Mouse (Mus musculus): ENCODE results near the gene Tatdn3. TPM values are rescaled to one million over a fixed set of nuclear protein-coding genes. Genes with fewer than 3 reads are reported as not detected.

Gene Tatdn3
- total RNA-seq, 2 experiments from 2014 or later: 29.9 to 30.7 TPM

- intact Hi-C loops (cut with DNase I): no loop called here
- no peak for DNase-seq (ENCODE audit: low spot score in 2 of 2)
Measured at GRCm38 (mm10) chr1:191085597-191085996, 22.9 kb upstream of the Tatdn3 start.

DNA sequence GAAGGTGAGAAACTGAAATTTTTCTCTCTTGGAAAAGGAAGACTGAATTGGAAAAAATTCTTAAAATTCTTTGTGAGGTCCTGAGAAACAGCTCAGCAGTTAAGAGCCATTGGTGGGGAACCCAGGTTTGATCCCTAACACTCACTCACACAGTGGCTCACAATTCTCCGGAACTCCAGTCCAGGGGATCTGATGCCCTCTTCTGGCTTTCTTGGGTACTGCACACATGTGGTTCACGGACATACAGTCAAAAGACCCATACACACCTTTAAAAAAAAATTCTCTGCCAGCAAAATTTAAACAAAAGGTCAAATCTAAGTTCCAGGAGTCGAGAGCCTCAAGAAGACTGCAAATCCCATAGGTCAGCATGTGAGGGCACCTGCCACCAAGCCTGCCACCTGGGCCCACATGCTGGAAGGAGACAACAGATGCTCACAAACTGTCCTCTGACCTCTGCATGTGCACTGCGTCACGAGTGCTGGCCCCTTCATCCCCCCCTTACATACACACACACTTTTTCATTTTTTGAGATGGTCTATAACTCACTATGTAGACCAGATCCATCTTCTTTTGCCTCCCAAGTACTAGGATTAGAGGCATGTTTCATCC, 22.3 kb upstream of the Tatdn3 start:
- DNase-seq (ENCODE audit: low spot score in 2 of 2): peak; percentile 63 to 72
- intact Hi-C loops (cut with DNase I): loop anchor here (5.0 kb wide), 1 partner anchor 143 kb away; no protein-coding TSS in a partner anchor

GRCm38 (mm10) chr1:191083230-191083629, 20.5 kb upstream of the Tatdn3 start:
- intact Hi-C loops (cut with DNase I): loop anchor here (5.0 kb wide), 1 partner anchor 141 kb away; no protein-coding TSS in a partner anchor
- DNase-seq (ENCODE audit: low spot score in 2 of 2): no peak

DNA sequence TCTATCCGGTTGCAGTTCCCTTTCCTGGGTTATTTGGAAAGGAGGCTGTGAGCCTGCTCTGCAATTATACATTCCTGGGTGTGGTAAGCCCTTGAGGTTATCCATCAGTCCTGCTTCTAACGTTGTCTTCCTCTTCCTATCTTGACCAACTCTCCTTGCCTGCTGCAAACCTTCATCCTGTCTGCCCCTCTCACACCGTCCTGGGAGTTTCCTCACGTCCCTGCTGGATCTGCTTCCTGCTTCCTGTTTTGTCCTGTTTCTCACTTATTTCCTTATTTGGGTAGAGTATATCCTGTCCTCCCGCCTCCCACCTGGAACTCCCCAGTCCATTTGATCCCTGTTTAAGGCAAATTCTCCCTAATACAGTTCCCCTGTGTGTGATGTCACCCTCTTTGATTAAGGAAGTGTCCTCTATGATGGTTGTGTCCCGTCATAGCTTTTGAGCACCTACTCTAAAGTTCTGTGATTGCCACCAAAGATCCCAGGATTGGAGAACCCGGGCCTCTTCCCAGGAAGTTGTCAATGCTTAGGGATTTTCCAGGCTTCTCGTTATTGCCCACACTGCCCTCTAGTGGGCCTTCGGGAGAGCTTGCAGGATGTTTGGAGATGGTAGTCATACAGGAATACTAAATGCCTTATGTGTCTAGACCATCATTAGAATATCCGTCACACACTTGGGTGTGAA, 12.6 kb upstream of the Tatdn3 start:
- intact Hi-C loops (cut with DNase I): loop anchor here (5.0 kb wide), 1 partner anchor 202 kb away; no protein-coding TSS in a partner anchor
- DNase-seq (ENCODE audit: low spot score in 2 of 2): peak; percentile 61 to 70

GRCm38 (mm10) chr1:191073486-191073885, 10.8 kb upstream of the Tatdn3 start:
- intact Hi-C loops (cut with DNase I): no loop called here
- no peak for DNase-seq (ENCODE audit: low spot score in 2 of 2)

DNA sequence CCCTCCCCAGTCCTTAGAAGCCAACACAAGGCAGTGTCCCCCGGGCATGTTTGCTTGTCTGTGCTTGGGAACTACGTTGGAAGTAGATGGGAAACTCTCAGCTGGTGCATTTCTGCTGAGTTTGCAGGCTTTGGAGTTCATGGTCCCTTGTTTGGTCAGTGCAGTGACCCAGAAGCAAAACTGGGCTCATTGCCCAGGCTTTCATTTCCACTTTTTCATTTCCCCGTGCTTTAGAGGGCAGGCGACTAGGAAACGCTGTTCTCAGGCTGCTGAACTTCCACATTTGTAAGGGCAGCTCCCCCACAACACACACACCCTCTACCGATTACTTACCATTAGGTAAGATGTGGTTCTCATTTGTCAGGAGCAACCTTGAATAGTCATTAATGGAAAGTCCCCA, 10.3 kb upstream of the Tatdn3 start:
- intact Hi-C loops (cut with DNase I): no loop called here
- DNase-seq (ENCODE audit: low spot score in 2 of 2): peak; percentile 59 to 62

DNA sequence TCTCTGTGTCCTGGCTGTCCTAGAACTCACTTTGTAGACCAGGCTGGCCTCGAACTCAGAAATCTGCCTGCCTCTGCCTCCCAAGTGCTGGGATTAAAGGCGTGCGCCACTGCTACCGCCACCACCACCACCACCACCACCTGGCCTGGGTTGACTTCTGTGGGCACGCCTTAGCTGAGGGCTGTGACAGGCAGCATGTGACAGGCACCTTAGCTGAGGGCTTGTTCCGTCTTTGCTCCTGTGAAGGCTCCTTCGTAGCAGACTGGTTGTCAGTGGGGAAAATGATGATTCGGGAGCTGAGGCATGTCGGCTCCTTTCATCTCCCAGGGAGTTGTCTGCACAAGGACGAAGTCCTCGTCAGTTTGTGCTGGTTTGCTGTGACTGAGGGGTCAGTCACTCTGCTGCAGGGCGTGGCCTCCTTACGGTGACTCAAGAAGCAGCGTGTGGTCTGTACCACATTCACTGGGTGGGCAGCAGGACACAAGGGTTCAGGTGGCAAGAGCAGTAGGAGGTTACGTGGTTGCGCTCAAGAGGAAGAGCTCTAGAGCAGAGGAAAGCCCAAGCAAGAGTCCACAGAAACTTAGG, 9.7 kb upstream of the Tatdn3 start:
- no peak for DNase-seq (ENCODE audit: low spot score in 2 of 2)
- intact Hi-C loops (cut with DNase I): no loop called here

DNA sequence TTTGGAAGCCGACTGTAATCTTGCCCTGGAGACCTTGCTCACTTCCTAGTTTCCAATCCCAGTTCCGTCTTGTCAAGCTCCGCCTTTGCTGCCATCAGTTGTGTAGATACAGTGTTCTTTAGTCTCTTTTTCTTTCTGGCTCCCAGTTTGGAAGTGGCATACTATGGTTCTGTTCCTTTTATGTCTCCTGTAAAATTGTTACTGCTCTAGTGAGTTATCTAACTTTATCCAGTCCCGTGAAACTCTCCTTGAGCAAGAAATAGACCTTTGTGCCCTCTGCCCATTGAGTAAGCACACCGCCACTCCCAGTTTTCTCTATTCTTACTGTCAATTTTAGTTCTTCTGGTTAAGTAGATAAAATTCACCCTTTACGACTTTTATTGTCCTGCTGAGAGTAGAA, 8.9 kb upstream of the Tatdn3 start:
- DNase-seq (ENCODE audit: low spot score in 2 of 2): no peak
- intact Hi-C loops (cut with DNase I): no loop called here

DNA sequence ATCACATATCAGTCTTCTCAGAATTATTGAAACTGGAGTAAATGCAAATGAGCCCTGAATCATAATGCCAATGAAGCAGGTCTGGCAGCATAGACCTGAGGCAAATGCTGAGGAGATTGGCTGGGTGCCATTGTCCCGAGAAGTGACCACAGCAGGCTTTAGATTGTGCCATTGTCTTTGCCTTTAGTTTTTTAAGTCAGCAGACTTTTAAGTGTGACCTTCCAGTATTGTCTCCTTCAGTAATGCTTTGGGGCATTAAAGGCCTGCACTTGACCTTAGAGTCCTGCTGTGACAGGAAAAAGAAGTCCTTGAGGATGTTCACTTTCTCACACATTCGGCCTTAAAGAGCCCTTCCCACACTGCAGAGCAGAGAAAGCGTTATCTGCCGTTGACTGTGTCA, 7.5 kb upstream of the Tatdn3 start:
- DNase-seq (ENCODE audit: low spot score in 2 of 2): no peak
- intact Hi-C loops (cut with DNase I): no loop called here

DNA sequence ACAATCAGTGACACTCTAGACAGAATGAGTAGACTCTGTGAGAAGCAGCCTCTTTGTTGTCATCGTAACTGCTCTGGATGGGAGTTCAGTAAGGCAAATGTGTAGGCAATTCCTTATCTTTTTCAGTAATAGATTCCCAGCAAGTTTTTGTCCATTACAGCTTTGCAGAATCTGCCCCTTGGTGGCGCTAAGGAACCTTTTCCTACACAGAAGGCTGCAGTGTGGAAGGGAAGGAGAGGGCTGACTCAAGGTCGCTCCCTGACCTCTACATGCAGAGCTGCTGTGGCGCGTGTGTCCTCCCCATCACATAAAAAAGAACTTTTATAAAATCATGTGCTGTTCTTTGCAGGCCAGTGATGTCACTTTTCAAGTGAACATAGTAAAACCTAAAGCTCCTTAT, 5.6 kb upstream of the Tatdn3 start:
- intact Hi-C loops (cut with DNase I): no loop called here
- DNase-seq (ENCODE audit: low spot score in 2 of 2): no peak

DNA sequence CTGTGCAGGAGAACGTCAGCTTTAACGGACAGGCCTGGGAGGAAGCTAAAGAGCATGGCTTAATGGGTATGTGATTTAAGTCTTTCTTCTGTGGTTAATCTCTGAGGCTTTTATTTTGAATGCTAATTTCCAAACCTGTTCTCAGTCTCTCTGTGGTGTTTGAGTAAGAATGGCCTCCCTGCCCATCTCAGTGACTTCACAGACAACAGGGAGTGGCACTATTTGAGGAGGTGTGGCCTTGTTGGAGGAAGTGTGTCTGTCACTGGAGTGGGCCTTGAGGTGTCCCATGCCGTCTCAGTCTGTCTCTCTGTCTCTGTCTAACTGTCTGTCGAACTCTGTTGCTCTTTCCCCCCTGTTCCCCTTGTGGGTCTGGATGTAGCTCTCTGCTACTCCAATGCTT, 2.5 kb upstream of the Tatdn3 start:
- no peak for DNase-seq (ENCODE audit: low spot score in 2 of 2)

DNA sequence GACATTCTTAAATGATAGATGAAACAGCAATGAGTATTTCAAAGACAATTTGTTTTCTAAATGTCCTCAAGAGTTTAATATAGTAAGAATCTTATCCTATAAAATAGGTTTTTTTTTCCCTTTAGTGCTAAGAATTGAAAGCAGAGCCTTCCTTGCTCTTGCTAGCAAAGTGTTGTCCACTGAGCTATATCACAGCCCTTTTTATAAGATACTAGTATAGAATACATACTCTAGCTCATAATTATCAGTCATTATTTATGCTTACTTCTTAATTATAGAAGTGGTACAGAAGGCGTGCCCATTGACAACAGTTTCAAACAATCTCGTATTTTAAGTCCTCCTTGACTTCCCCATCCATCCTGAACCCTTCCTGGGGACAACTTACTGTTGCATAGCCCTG, 1.8 kb upstream of the Tatdn3 start:
- DNase-seq (ENCODE audit: low spot score in 2 of 2): no peak
- intact Hi-C loops (cut with DNase I): loop anchor here (5.0 kb wide), 1 partner anchor 122 kb away; no protein-coding TSS in a partner anchor

More for the DNA sequence above, 2.5 kb upstream of the Tatdn3 start:
- intact Hi-C loops (cut with DNase I): no loop called here

DNA sequence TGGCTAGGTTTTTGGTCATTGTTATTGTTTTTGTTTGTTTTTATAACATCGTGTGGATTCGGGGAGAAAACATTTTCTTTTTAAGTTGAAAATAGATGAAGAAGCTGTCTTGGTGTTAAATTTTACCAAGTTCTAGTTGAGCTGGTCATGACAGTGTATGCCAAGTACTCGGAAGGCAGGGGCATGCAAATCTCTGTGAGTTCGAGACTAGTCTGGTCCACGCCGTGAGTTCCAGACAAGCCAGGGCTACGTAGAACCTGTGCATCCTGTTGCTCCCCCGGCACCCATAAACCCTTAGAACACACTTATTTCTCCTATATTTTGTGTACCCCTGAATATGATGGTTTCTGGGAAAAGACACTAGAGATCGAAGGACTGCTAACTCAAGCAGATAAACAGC, 968 bp upstream of the Tatdn3 start:
- intact Hi-C loops (cut with DNase I): loop anchor here (5.0 kb wide), 1 partner anchor 121 kb away; no protein-coding TSS in a partner anchor
- no peak for DNase-seq (ENCODE audit: low spot score in 2 of 2)

DNA sequence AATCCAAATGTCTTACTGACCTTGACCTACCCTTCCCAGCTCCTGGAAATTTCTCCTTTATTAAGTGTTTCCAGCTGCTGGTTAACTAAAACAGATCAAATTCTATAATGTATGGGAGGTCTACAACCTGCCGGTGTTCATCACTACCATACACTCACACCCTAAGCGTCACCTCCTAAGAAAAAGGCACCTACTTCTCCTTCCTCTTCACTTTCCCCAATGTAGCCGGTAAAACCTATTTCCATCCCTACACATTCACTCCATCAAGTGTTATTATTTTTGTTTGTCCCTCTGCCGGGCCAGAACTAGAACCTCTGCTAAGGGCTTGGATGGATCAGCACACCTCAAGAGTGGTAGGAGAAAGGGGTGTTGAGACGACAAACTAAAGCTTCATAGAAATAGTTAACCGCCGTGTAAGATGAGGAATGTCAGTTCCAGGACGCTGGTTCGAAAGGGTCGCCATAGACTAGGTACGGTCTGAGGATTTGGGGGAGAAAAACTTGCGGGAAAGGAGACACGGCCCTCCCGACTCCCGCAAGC, 421 bp downstream of the Tatdn3 start:
- intact Hi-C loops (cut with DNase I): loop anchor here (5.0 kb wide), 1 partner anchor 120 kb away; no protein-coding TSS in a partner anchor
- DNase-seq (ENCODE audit: low spot score in 2 of 2): no peak

GRCm38 (mm10) chr1:191057461-191057860, 5.3 kb downstream of the Tatdn3 start:
- DNase-seq (ENCODE audit: low spot score in 2 of 2): no peak
- intact Hi-C loops (cut with DNase I): no loop called here

DNA sequence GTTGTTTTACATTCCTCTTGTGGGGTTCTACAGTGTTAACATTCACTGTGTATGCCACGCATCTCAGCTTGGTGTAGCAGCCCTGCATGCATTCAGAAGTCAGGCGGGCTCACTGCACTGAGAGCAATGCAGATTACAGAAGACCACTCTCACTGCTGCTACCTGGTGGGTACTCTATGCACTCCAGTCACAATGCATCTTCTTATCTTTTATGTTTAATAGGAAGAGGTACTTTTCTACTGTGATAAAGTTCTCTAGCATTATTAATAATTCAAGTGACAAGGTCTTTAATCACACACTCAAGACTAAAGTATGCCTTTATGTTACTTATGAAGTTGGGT, 7.2 kb downstream of the Tatdn3 start:
- DNase-seq (ENCODE audit: low spot score in 2 of 2): no peak
- intact Hi-C loops (cut with DNase I): no loop called here

- no peak for DNase-seq (ENCODE audit: low spot score in 2 of 2)
- intact Hi-C loops (cut with DNase I): no loop called here
Measured at GRCm38 (mm10) chr1:191054870-191055532, 7.7 kb downstream of the Tatdn3 start.

GRCm38 (mm10) chr1:191053555-191053954, 9.2 kb downstream of the Tatdn3 start:
- DNase-seq (ENCODE audit: low spot score in 2 of 2): no peak
- intact Hi-C loops (cut with DNase I): no loop called here

DNA sequence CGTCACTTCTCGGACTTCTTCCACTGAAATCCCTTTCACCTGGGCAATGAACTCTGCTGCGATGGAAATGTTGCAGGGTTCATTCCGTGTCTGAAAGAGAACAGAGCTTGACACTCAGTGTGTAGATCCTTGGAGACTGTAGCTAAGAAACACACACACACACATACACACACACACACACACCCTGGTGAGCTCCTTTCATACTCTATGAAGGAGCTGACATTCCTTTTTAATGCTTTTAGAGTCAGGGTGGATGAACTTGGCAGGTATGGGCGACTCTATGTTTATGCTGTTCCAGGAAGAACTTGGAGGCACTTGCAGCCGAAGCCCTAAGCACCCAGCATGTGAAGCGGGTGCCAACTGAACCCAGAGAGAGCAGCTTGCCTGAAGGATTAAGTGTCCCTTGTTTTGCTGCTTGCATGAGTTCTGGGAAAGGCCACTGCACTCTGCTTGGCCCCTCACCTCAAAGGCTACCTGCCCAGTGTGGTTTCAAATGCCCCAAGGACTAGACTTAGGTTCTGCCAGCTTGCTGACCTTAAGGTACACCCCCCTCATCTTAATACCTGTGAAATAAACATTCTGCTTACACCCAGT, 16.4 kb downstream of the Tatdn3 start:
- intact Hi-C loops (cut with DNase I): no loop called here
- no peak for DNase-seq (ENCODE audit: low spot score in 2 of 2)

DNA sequence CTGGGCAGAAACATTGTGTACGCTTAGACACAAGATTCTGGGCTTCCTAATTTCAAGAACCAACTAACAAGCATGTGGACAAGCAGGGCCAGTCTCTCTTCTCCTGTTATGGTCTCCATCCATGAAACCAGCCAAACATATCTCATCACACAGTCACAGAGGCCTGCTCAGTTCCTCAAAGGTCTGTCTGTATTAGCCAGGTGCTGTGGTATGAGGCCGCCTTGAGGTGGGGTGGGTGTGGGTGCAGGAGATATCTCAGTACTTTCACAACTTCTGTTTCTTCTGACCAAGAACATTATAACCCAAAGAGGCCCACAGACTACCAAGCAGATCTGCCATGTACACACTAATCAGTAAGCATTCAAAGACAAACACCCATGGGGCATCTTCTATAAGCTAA, 17.5 kb downstream of the Tatdn3 start:
- intact Hi-C loops (cut with DNase I): no loop called here
- no peak for DNase-seq (ENCODE audit: low spot score in 2 of 2)

All from left cerebral cortex, postnatal 14 days (tissue).